Mouse (Mus musculus) right cerebral cortex, postnatal 36 days (tissue): ENCODE data around the gene Pde2a.

Experiments used
- DNase-seq, 2 experiments: peaks; one replicate each; pipeline ENCODE4 v3.0.0; 2022; ENCODE audit warnings: low spot score in 2 of 2, mixed read lengths in 1 of 2

Pde2a gene

GRCm38 (mm10) chr7:101453296-101453695, 31.8 kb downstream of the Pde2a start:
- DNase-seq = no peak

- DNase-seq = no peak
These were observed 32.2 kb downstream of the Pde2a start for GRCm38 (mm10) chr7:101453725-101454124.

DNA sequence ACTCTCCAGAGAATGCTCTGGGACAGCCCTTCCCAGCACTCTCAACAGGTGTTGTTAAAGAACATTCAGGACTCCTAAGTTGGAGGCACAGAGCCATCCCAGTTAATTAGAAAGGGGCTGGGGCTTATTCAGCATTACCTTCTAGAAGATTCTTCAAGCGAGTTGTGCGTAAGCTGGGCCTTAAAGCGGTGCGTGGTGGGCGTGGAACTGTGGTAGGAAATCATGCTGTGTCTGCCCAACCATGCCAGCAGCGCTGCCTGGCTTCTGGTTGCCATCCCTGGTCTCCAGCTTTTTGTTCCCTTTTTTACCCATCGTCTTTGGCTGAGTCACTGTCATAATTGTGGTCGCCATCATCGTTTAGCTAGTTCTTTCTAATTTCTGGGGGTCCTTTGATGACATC, 33.0 kb downstream of the Pde2a start:
- DNase-seq = no peak

GRCm38 (mm10) chr7:101455141-101455540, 33.6 kb downstream of the Pde2a start:
- DNase-seq = no peak

DNA sequence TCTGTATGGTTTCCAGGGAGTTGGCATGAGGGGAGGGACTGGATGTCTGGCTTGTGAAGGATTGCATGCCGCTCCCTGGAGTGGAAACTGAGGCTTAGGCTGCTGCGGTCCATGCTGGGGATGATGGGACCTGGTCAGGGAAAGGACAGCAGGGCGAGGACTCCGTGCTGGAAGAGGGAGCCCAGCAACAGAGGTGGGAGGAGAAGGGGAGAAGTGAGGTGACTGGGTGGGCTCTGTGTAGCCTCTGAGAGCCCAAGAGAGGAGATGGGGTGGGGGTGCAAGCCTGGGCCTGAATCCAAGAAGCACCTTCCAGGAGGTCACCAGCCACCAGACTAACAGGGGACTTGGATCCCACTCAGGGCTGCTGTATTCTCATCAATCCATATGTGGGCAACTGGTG, 34.8 kb downstream of the Pde2a start:
- DNase-seq = no peak

GRCm38 (mm10) chr7:101456789-101457188, 35.3 kb downstream of the Pde2a start:
- no peak for DNase-seq

GRCm38 (mm10) chr7:101457283-101457682, 35.8 kb downstream of the Pde2a start:
- peak; percentile 75 to 79 for DNase-seq

GRCm38 (mm10) chr7:101457801-101458200, 36.3 kb downstream of the Pde2a start:
- DNase-seq = no peak

- no peak for DNase-seq
These were observed 36.8 kb downstream of the Pde2a start for GRCm38 (mm10) chr7:101458278-101458781.

GRCm38 (mm10) chr7:101459305-101459813, 37.9 kb downstream of the Pde2a start:
- DNase-seq = no peak

DNA sequence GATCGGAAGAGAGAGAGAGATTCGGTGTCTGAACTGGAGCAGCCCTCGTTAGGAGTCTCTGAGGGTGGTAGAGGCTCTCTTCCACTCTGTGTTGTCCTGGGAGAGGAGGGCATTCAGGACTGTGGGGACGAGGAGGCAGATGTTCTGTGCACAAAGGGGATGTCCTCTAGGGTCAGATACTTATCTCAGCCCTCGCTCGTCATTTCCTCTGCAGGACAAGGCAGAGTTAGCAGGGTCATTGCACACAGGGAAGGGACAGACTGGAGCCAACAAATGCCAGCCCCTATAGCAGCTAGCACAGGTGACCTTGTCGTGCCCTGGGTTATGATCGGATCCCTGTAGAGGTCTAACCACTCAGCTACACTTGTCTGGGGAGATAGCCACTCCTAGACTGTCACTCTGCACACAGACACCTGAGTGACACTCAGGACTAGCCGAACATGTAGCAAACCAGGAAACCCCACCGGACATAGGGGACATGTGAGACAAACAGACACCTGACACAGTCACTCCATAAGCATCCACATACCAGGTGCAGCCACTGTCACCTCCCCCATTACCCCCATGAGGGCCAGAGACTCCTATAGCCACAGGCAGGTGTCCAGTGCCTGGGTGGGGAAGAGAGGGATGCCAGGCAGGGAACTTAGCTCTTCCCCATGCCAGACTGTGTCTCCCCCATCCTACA, 38.6 kb downstream of the Pde2a start:
- DNase-seq = no peak

DNA sequence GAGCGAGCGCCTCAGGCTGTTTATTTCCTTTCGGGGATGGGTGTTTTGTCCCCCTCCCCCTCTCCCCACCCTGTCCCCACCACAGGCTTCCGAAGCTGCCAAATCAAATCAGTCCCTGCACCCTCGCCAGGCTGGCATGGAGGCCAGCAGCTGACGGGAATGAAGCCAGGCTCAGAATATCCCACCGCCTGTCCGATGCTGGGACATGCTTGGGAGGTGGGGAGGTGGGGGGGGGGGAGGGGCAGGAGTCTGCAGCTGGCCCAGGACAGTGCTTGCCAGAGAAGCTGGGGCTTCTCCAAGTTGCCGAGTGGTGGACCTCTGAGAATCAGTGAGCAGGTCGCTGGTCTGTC, 39.1 kb downstream of the Pde2a start:
- DNase-seq = no peak

DNA sequence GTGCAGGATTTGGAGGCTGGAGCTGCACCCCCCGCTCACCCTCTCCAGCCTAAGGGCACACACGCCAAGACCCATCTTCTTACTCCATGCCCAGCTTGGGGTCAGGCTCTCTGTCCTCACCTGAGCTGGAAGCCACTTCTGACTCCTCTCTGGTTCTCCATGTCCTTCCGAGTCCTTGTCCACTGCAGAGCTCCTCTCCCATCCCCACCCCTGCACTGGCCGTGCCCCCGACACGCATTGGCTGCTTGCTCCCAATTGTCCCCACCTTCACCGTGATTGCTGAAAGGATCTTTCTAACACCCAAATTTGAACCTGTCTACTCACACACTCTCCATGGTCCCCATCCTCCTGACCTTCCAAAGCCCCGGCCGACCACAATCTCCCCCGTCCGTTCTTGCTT, 40.1 kb downstream of the Pde2a start:
- no peak for DNase-seq

DNA sequence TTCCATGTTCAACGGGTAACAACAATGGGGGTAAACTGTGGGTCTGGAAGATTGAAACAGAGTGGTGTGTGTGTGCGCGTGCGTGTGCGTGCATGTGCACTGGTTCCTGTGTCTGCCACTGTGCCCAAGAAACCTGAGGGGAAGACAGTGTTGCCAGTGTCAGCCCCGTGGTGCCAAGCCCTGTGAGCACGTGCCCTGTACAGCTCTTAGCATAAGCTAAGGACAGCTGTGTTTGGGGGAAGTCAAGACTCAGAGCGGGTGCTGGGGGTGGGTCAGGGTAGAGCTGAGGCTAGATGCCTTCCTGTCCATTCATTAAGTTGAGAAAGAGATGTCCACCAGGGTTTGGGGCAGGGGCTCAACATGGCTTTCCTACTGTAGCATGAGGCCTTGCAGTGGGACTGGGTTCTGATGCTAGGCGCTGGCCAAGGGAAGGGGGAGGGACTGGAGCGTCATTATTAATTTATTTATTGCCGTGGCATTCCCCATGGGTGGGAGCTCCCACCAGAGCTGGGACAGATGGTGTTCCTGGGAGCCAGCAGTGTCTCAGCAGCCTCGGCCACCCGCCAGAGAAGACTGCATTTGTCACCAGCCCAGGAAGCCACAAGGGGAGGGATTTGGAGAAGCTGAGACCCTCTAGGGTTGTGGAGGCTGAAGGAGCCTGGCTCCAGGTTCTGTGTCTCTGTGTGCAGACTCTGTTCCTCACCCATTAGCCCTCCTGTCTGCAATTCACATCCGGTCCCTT, 41.0 kb downstream of the Pde2a start:
- DNase-seq = no peak

- DNase-seq = no peak
These were observed 42.3 kb downstream of the Pde2a start for GRCm38 (mm10) chr7:101463665-101464271.

GRCm38 (mm10) chr7:101464927-101465326, 43.4 kb downstream of the Pde2a start:
- no peak for DNase-seq

GRCm38 (mm10) chr7:101465392-101465791, 43.9 kb downstream of the Pde2a start:
- DNase-seq = no peak

DNA sequence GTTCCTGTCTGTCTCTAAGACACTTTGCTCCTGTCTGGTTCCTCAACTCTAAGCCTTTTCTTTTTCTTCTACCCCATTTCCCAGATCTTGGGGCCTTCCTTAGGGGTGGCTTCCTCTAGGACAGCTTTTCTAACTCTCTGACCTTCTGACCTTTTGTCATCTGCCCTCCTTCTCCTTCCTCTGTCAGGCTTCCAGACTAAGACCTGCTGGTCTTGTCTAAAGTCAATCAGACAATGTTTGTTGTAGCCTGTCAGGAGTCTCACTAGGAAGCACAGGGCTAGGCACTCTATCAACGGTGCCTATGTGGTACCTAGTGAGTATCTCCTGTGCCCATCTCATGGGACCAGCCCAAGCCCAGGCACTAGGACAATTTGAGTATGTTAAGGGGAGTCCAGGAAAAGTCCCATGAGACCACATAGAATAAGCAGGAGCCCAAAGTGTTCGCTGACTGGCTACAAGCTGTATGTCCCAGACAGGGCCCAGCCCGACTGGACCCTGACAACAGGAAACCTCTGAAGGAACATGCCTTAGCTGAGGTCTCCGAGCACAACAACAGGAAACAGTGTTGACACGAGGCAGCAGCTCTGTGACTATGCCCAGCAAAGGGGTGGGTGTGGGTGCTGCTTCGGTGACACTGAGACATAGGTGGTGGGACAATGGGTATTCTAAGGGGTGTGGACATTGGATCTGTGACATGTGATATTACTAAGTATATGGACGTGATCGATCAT, 44.5 kb downstream of the Pde2a start:
- DNase-seq = no peak

DNA sequence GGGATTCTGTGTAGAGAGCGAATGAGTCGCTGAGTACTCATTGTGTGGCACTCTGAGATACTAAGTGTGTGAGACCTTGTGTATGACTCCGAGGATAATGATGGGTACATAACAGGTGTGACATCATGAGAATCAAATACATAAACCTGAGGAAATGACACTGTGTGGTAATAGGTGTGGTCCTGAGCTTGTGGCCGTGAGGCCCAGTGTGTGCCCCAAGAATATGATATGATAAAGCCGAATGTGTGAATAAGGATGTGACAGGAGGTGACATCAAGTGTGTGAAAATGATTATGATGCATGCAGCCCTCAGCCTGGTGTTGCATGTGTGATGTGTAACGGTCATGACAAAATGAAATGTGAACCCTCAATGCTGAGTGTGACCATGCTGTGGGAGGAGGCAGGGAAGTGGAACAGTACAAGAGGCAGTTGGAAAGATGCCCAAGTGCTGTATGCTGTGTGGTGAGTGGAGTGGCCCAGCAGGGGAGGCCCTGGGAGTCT, 45.1 kb downstream of the Pde2a start:
- DNase-seq = no peak

- DNase-seq = no peak
These were observed 49.9 kb downstream of the Pde2a start for GRCm38 (mm10) chr7:101471423-101471822.

GRCm38 (mm10) chr7:101471968-101472480, 50.5 kb downstream of the Pde2a start:
- DNase-seq = no peak
